Mouse (Mus musculus) ES-Bruce4 (cell line): ENCODE results near the gene Wwtr1. TPM values are rescaled to one million over a fixed set of nuclear protein-coding genes. Genes with fewer than 3 reads are reported as not detected.

Experiments
- H3K27ac ChIP-seq: 2 replicates; pipeline ENCODE4 v1.5.1; 2012; ENCODE audit warnings: low read length, inconsistent platforms; ENCODE audit not compliant: insufficient read depth
- H3K27me3 ChIP-seq: 2 replicates; pipeline ENCODE4 v1.6.1; 2012; ENCODE audit warnings: mild to moderate bottlenecking, low read length, inconsistent platforms; ENCODE audit not compliant: control insufficient read depth, poor library complexity, insufficient read depth, severe bottlenecking
- H3K36me3 ChIP-seq: 2 replicates; pipeline ENCODE4 v1.6.1; 2012; ENCODE audit warnings: inconsistent platforms, mild to moderate bottlenecking, low read length, moderate library complexity; ENCODE audit not compliant: control insufficient read depth, poor library complexity, insufficient read depth, severe bottlenecking
- H3K4me1 ChIP-seq: one replicate; pipeline ENCODE4 v1.8.1; 2011; ENCODE audit warnings: low read length; ENCODE audit not compliant: control insufficient read depth, insufficient read depth
- H3K4me3 ChIP-seq: 2 replicates; pipeline ENCODE4 v1.5.1; 2011; ENCODE audit warnings: low read depth, mild to moderate bottlenecking, low read length
- H3K9ac ChIP-seq: 2 replicates; pipeline ENCODE4 v1.6.1; 2012; ENCODE audit warnings: low read depth, mild to moderate bottlenecking, inconsistent platforms; ENCODE audit not compliant: poor library complexity, severe bottlenecking
- H3K9me3 ChIP-seq: replicated peaks from 2 replicates; pipeline ENCODE4 v1.6.1; 2012; ENCODE audit warnings: mild to moderate bottlenecking, low read length, inconsistent platforms; ENCODE audit not compliant: control insufficient read depth, poor library complexity, insufficient read depth, severe bottlenecking
- CTCF ChIP-seq: IDR thresholded peaks from one replicate; pipeline ENCODE4 v1.8.1; 2011; ENCODE audit warnings: low read depth, low read length
- EP300 ChIP-seq: IDR thresholded peaks from 2 replicates; pipeline ENCODE4 v1.6.1; 2011; ENCODE audit warnings: low read depth, low read length; ENCODE audit not compliant: insufficient read depth
- POLR2A ChIP-seq: IDR thresholded peaks from one replicate; pipeline ENCODE4 v1.8.1; 2011; ENCODE audit warnings: low read length; ENCODE audit not compliant: insufficient read depth
- polyA plus RNA-seq: library from polyadenylated mRNA; stranded (reverse); fragments of >200 nt; gene quantifications from 2 replicates; pipeline ENCODE4 v1.2.4, GENCODE M21; 2011; ENCODE audit warnings: low read depth; ENCODE audit not compliant: missing spikeins, insufficient read depth, insufficient read length

The Wwtr1 gene
- polyA plus RNA-seq, 1 experiment: 43.7 TPM

DNA sequence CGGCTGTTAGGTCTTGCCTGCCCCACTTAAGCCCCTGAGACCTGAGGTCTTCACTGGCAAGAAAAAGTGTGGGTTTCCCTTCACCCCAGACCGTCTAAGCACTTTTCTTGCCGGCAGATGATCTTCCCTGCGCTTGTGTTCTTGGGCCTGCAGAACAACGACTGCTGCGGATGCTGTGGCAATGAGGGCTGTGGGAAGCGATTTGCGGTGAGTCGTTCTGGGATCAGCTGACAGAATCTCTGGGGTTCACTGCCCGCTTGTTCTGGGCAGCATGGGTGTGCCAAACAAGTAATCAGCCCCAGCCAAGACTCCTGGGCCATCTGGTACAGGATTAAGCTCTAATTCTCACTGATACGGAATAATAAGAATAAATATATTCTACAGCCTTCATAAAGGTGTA lies 149.4 kb downstream of the Wwtr1 start:
- H3K27me3 ChIP-seq: no peaks in the 10 kb centered on the region
- H3K9ac ChIP-seq: no peak overlapping the region
- no peaks in the 10 kb centered on the region for H3K4me1 ChIP-seq
- no peaks in the 10 kb centered on the region for H3K9me3 ChIP-seq
- TF ChIP-seq CTCF (no peak), POLR2A (no peak), EP300 (no peak)
- H3K4me3 ChIP-seq: no peak overlapping the region
- H3K27ac ChIP-seq: no peak overlapping the region
- H3K36me3 ChIP-seq: no peaks in the 10 kb centered on the region

DNA sequence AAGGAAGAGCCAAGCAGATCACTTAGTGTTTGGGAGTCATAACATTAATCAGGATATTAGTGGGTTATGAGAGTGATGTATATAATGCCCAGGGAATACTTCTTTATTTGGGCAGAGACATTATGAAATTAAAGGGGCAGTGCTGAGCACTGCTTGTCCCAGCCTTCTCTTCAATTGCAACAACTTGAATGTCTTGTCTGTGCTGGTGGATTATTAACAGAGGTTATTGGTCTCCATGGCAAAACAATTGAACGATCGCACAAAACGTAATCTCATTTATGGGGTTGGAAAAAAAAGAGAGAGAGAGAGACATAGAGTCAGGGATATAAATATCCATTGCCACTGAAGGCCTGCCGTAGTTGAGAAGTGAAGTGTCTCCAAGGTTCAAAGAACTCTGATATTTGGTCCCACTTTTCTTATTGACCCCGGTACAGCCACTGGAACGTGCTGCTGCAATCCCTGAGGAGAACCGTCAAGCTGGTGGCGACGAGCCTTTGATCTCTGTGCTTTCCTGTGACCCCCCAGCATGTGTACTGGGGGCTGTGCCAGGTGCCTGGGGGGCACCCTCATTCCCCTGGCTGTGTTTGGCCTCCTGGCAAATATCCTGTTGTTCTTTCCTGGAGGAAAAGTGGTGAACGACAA lies 150.5 kb downstream of the Wwtr1 start, which contains the start of gene Tm4sf4:
TSS of gene Tm4sf4 (plus strand) at position 226 of the 642 bp plus-strand sequence.
- TF ChIP-seq POLR2A (no peak), CTCF (no peak), EP300 (no peak)
- H3K4me1 ChIP-seq: no peaks in the 10 kb centered on the region
- no peak within 1 kb of the TSS for H3K9ac ChIP-seq
- H3K36me3 ChIP-seq: no peaks in the 10 kb centered on the region
- H3K9me3 ChIP-seq: no peaks in the 10 kb centered on the region
- no peak within 1 kb of the TSS for H3K4me3 ChIP-seq
- no peaks in the 10 kb centered on the region for H3K27me3 ChIP-seq
- no peak within 1 kb of the TSS for H3K27ac ChIP-seq

DNA sequence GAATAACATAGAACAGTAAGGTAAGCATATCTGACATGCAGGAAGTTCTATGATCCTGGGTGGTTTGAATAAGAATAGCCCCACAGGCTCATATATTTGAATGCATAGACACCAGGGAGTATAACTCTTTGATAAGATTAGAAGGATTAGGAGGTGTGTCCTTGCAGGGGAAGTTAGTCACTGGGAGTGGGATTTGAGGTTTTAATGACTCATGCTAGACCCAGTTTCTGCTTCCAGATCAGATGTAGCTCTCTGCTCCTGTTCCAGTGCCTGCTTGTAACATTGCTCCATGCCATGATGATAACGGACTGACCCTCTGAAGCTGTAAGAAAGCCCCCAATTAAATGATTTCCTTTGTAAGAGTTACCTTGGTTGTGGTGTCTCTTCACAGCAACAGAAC lies 155.1 kb downstream of the Wwtr1 start:
- H3K36me3 ChIP-seq: no peaks in the 10 kb centered on the region
- H3K27me3 ChIP-seq: no peaks in the 10 kb centered on the region
- TF ChIP-seq CTCF (no peak), POLR2A (no peak), EP300 (no peak)
- no peaks in the 10 kb centered on the region for H3K4me1 ChIP-seq
- H3K4me3 ChIP-seq: no peak overlapping the region
- no peak overlapping the region for H3K27ac ChIP-seq
- no peaks in the 10 kb centered on the region for H3K9me3 ChIP-seq
- no peak overlapping the region for H3K9ac ChIP-seq

DNA sequence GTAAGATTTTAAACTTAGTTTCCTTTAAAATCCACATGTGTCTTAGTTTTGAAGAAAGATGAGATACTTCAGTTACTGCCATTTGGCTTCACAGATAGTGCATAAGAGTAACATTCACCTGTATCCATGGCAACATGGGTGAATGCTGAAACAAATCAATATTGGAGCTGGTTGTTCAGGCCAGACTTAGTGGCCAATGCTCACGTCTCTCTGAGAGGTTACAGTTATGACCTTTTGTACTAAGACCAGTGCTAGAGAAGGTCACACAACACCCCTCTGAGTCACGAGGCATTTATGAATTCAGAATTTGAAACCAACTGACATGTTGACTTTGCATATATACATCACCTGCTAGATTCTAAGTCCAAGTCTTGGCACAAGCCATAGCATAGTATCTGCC lies 155.5 kb downstream of the Wwtr1 start:
- no peak overlapping the region for H3K27ac ChIP-seq
- no peaks in the 10 kb centered on the region for H3K36me3 ChIP-seq
- H3K27me3 ChIP-seq: no peaks in the 10 kb centered on the region
- no peaks in the 10 kb centered on the region for H3K4me1 ChIP-seq
- no peak for TF ChIP-seq CTCF
- no peak for TF ChIP-seq EP300
- no peak for TF ChIP-seq POLR2A
- no peaks in the 10 kb centered on the region for H3K9me3 ChIP-seq
- H3K9ac ChIP-seq: no peak overlapping the region
- H3K4me3 ChIP-seq: no peak overlapping the region

DNA sequence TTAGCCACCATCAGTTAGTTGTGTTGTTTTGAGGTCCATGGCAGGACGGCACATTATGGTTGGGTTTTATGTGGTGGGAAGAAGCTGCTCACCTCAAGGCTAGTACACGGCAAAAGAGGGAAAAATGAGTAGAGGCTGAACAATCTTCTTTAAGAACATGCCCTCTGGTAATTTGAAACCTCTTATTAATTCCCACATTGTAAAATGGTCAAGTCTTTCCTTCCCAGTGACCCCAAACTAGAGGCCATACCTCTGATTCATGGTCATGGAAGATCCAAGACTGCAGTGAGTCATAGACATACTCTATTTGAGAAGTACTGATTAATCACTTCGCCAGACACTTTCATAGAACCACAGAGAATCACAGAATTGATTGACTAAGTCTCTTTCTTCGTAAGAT lies 164.2 kb downstream of the Wwtr1 start:
- TF ChIP-seq POLR2A (no peak), CTCF (no peak), EP300 (no peak)
- no peak overlapping the region for H3K27ac ChIP-seq
- H3K9ac ChIP-seq: no peak overlapping the region

More for the DNA sequence above, 164.2 kb downstream of the Wwtr1 start:
- Histone ChIP-seq H3K27me3 (no peaks in the 10 kb centered on the region), H3K4me3 (no peak overlapping the region), H3K9me3 (no peaks in the 10 kb centered on the region), H3K4me1 (no peaks in the 10 kb centered on the region), H3K36me3 (no peaks in the 10 kb centered on the region)

Other genes with a start within 250 kb of the Wwtr1 start
- gene Tm4sf4, start 150.6 kb downstream of the Wwtr1 start, polyA plus RNA-seq: not detected in 2 replicates
- gene Commd2, start 75.8 kb upstream of the Wwtr1 start, polyA plus RNA-seq: 27.0 and 32.4 TPM in 2 replicates
- gene Ankub1, start 116.9 kb upstream of the Wwtr1 start, polyA plus RNA-seq: not detected in 2 replicates
- 41.4 and 47.2 TPM in 2 replicates for gene Rnf13, start 160.2 kb upstream of the Wwtr1 start, polyA plus RNA-seq